Mouse (Mus musculus): ENCODE data around the gene Foxs1. TPM values are rescaled to one million over a fixed set of nuclear protein-coding genes. Genes with fewer than 3 reads are reported as not detected.

Foxs1 gene
- 7.5 and 8.3 TPM in 2 replicates for polyA plus RNA-seq (2015; fragmentation: Nextera tagmentation; extraction: Ambion mirVana)

- no peaks in the 10 kb centered on the region for H3K9me3 ChIP-seq (ENCODE audit: low read length)
- 27% methylated on average over 9 of the region's 9 CpGs for WGBS
- peak within 1 kb of the TSS; percentile 26 for H3K4me3 ChIP-seq (ENCODE audit: low read length)
- no peaks in the 10 kb centered on the region for H3K36me3 ChIP-seq (ENCODE audit: insufficient read depth, low read length)
- ATAC-seq (ENCODE audit: low FRiP score, low TSS enrichment): peak; percentile 39; the same call in 1 of the 2 replicates
- peak within 1 kb of the TSS; percentile 40 for H3K4me2 ChIP-seq (replicated peaks; ENCODE audit: low read depth, low read length)
- peaks cover 33% of the 10 kb centered on the region for H3K4me1 ChIP-seq (ENCODE audit: insufficient read depth, low read length)
- H3K9ac ChIP-seq (replicated peaks; ENCODE audit: low read length): peak within 1 kb of the TSS; percentile 30
- peak within 1 kb of the TSS; percentile 74 for H3K27ac ChIP-seq (ENCODE audit: low read length)
- 0 out of 2 replicates have a peak, but pooled peaks cover 3% of the 10 kb centered on the region for H3K27me3 ChIP-seq (ENCODE audit: insufficient read depth, low read length)
These were observed at the start of gene Foxs1 for GRCm38 (mm10) chr2:152933048-152933447. Foxs1 (minus strand) TSS chr2:152933208.

GRCm38 (mm10) chr2:152976991-152977390, 44.0 kb upstream of the Foxs1 start:
- Histone ChIP-seq H3K9ac (replicated peaks; ENCODE audit: low read length) (no peak overlapping the region), H3K36me3 (ENCODE audit: insufficient read depth, low read length) (no peaks in the 10 kb centered on the region), H3K4me3 (ENCODE audit: low read length) (no peak overlapping the region), H3K27me3 (ENCODE audit: insufficient read depth, low read length) (no peaks in the 10 kb centered on the region), H3K9me3 (ENCODE audit: low read length) (0 out of 2 replicates have a peak, but pooled peaks cover 2% of the 10 kb centered on the region), H3K27ac (ENCODE audit: low read length) (no peak overlapping the region), H3K4me1 (ENCODE audit: insufficient read depth, low read length) (no peaks in the 10 kb centered on the region), H3K4me2 (replicated peaks; ENCODE audit: low read depth, low read length) (no peak overlapping the region)
- ATAC-seq (ENCODE audit: low FRiP score, low TSS enrichment): no peak
- 65% methylated on average over 3 of the region's 3 CpGs for WGBS

- WGBS: 67% methylated on average over 4 of the region's 4 CpGs
- H3K4me3 ChIP-seq (ENCODE audit: low read length): no peak overlapping the region
These were observed 32.5 kb upstream of the Foxs1 start for GRCm38 (mm10) chr2:152965555-152965954.

GRCm38 (mm10) chr2:152962091-152962793, 29.2 kb upstream of the Foxs1 start, which contains the start of gene Ttll9:
Ttll9 (plus strand) TSS chr2:152962485.
- 0 out of 2 replicates have a peak, but pooled peaks cover 6% of the 10 kb centered on the region for H3K4me1 ChIP-seq (ENCODE audit: insufficient read depth, low read length)
- H3K27me3 ChIP-seq (ENCODE audit: insufficient read depth, low read length): no peaks in the 10 kb centered on the region
- WGBS: under 1% methylated on average over 34 of the region's 34 CpGs
- peak within 1 kb of the TSS; percentile 56 for H3K4me3 ChIP-seq (ENCODE audit: low read length)
- H3K36me3 ChIP-seq (ENCODE audit: insufficient read depth, low read length): no peaks in the 10 kb centered on the region
- H3K9me3 ChIP-seq (ENCODE audit: low read length): no peaks in the 10 kb centered on the region
- peak; percentile 90 for ATAC-seq (ENCODE audit: low FRiP score, low TSS enrichment)
- peak within 1 kb of the TSS; percentile 87 for H3K4me2 ChIP-seq (replicated peaks; ENCODE audit: low read depth, low read length)
- no peak within 1 kb of the TSS for H3K27ac ChIP-seq (ENCODE audit: low read length)
- H3K9ac ChIP-seq (replicated peaks; ENCODE audit: low read length): peak within 1 kb of the TSS; percentile 62

More at GRCm38 (mm10) chr2:152965555-152965954, 32.5 kb upstream of the Foxs1 start:
- H3K9ac ChIP-seq (replicated peaks; ENCODE audit: low read length): no peak overlapping the region
- ATAC-seq (ENCODE audit: low FRiP score, low TSS enrichment): no peak
- no peaks in the 10 kb centered on the region for H3K9me3 ChIP-seq (ENCODE audit: low read length)
- no peak overlapping the region for H3K27ac ChIP-seq (ENCODE audit: low read length)
- H3K4me2 ChIP-seq (replicated peaks; ENCODE audit: low read depth, low read length): no peak overlapping the region
- 0 out of 2 replicates have a peak, but pooled peaks cover 6% of the 10 kb centered on the region for H3K4me1 ChIP-seq (ENCODE audit: insufficient read depth, low read length)
- no peaks in the 10 kb centered on the region for H3K36me3 ChIP-seq (ENCODE audit: insufficient read depth, low read length)
- no peaks in the 10 kb centered on the region for H3K27me3 ChIP-seq (ENCODE audit: insufficient read depth, low read length)

GRCm38 (mm10) chr2:152958116-152958515, 25.1 kb upstream of the Foxs1 start:
- Histone ChIP-seq H3K4me2 (replicated peaks; ENCODE audit: low read depth, low read length) (no peak overlapping the region), H3K27me3 (ENCODE audit: insufficient read depth, low read length) (peaks cover 5% of the 10 kb centered on the region; the same call in 1 of the 2 replicates), H3K27ac (ENCODE audit: low read length) (no peak overlapping the region), H3K4me3 (ENCODE audit: low read length) (no peak overlapping the region), H3K9ac (replicated peaks; ENCODE audit: low read length) (no peak overlapping the region), H3K9me3 (ENCODE audit: low read length) (no peaks in the 10 kb centered on the region), H3K36me3 (ENCODE audit: insufficient read depth, low read length) (no peaks in the 10 kb centered on the region), H3K4me1 (ENCODE audit: insufficient read depth, low read length) (0 out of 2 replicates have a peak, but pooled peaks cover 5% of the 10 kb centered on the region)
- ATAC-seq (ENCODE audit: low FRiP score, low TSS enrichment): no peak
- WGBS: 77% methylated on average over 3 of the region's 3 CpGs

GRCm38 (mm10) chr2:152951850-152952720, 19.1 kb upstream of the Foxs1 start:
- peak overlapping the region; percentile 60 for H3K4me3 ChIP-seq (ENCODE audit: low read length)
- peaks cover 35% of the 10 kb centered on the region for H3K27me3 ChIP-seq (ENCODE audit: insufficient read depth, low read length)
- no peaks in the 10 kb centered on the region for H3K9me3 ChIP-seq (ENCODE audit: low read length)
- H3K4me1 ChIP-seq (ENCODE audit: insufficient read depth, low read length): peaks cover 6% of the 10 kb centered on the region; the same call in 1 of the 2 replicates
- ATAC-seq (ENCODE audit: low FRiP score, low TSS enrichment): peak; percentile 46; the same call in 1 of the 2 replicates
- H3K36me3 ChIP-seq (ENCODE audit: insufficient read depth, low read length): no peaks in the 10 kb centered on the region
- peak overlapping the region; percentile 67 for H3K9ac ChIP-seq (replicated peaks; ENCODE audit: low read length)
- peak overlapping the region; percentile 90 for H3K4me2 ChIP-seq (replicated peaks; ENCODE audit: low read depth, low read length)
- 14% methylated on average over 13 of the region's 13 CpGs for WGBS
- H3K27ac ChIP-seq (ENCODE audit: low read length): no peak overlapping the region; the same call in 1 of the 2 replicates

GRCm38 (mm10) chr2:152951065-152951849, 18.2 kb upstream of the Foxs1 start, which contains the start of gene Dusp15:
Dusp15 (minus strand) TSS chr2:152951698.
- Histone ChIP-seq H3K27me3 (ENCODE audit: insufficient read depth, low read length) (peaks cover 35% of the 10 kb centered on the region), H3K4me3 (ENCODE audit: low read length) (peak within 1 kb of the TSS; percentile 60), H3K4me2 (replicated peaks; ENCODE audit: low read depth, low read length) (peak within 1 kb of the TSS; percentile 90), H3K27ac (ENCODE audit: low read length) (no peak within 1 kb of the TSS; the same call in 1 of the 2 replicates), H3K4me1 (ENCODE audit: insufficient read depth, low read length) (peaks cover 6% of the 10 kb centered on the region; the same call in 1 of the 2 replicates), H3K9me3 (ENCODE audit: low read length) (no peaks in the 10 kb centered on the region), H3K36me3 (ENCODE audit: insufficient read depth, low read length) (no peaks in the 10 kb centered on the region), H3K9ac (replicated peaks; ENCODE audit: low read length) (peak within 1 kb of the TSS; percentile 67)
- under 1% methylated on average over 40 of the region's 54 CpGs for WGBS
- ATAC-seq (ENCODE audit: low FRiP score, low TSS enrichment): peak; percentile 49; the same call in 1 of the 2 replicates

GRCm38 (mm10) chr2:152950358-152951064, 17.5 kb upstream of the Foxs1 start:
- H3K27me3 ChIP-seq (ENCODE audit: insufficient read depth, low read length): peaks cover 41% of the 10 kb centered on the region
- H3K36me3 ChIP-seq (ENCODE audit: insufficient read depth, low read length): no peaks in the 10 kb centered on the region
- 32% methylated on average over 11 of the region's 11 CpGs for WGBS
- peaks cover 6% of the 10 kb centered on the region; the same call in 1 of the 2 replicates for H3K4me1 ChIP-seq (ENCODE audit: insufficient read depth, low read length)
- H3K4me3 ChIP-seq (ENCODE audit: low read length): peak overlapping the region; percentile 60
- peak overlapping the region; percentile 90 for H3K4me2 ChIP-seq (replicated peaks; ENCODE audit: low read depth, low read length)
- H3K9me3 ChIP-seq (ENCODE audit: low read length): no peaks in the 10 kb centered on the region
- H3K9ac ChIP-seq (replicated peaks; ENCODE audit: low read length): peak overlapping the region; percentile 67; the same call in 1 of the 2 replicates
- H3K27ac ChIP-seq (ENCODE audit: low read length): no peak overlapping the region
- ATAC-seq (ENCODE audit: low FRiP score, low TSS enrichment): no peak
